Mouse (Mus musculus) C2C12 (cell line): Measurements from ENCODE around the gene Efcab12. TPM values are rescaled to one million over a fixed set of nuclear protein-coding genes. Genes with fewer than 3 reads are reported as not detected.

ENCODE experiments used
- H3K27me3 ChIP-seq: one replicate; pipeline ENCODE4 v1.6.1; 2011; ENCODE audit not compliant: control insufficient read depth, insufficient read depth, insufficient read length
- H3K36me3 ChIP-seq: one replicate; pipeline ENCODE4 v1.6.1; 2011; ENCODE audit not compliant: control insufficient read depth, insufficient read depth
- H3K4me3 ChIP-seq: one replicate; pipeline ENCODE4 v1.5.1; 2011; ENCODE audit warnings: mild to moderate bottlenecking, control low read depth; ENCODE audit not compliant: poor library complexity, insufficient read depth, severe bottlenecking
- H3K79me2 ChIP-seq: one replicate; pipeline ENCODE4 v1.6.1; 2011; ENCODE audit not compliant: control insufficient read depth, insufficient read depth
- H3K79me3 ChIP-seq: one replicate; pipeline ENCODE4 v1.6.1; 2011; ENCODE audit warnings: low read depth, control low read depth
- H3ac ChIP-seq: one replicate; pipeline ENCODE3; 2011; ENCODE audit warnings: low read depth; ENCODE audit not compliant: control insufficient read depth, insufficient read length
- CEBPB ChIP-seq: IDR thresholded peaks from one replicate; pipeline ENCODE4 v1.6.1; 2011; ENCODE audit warnings: low read depth, mild to moderate bottlenecking, control low read depth, moderate library complexity
- CTCF ChIP-seq: IDR thresholded peaks from one replicate; pipeline ENCODE4 v1.5.1; 2011; ENCODE audit not compliant: control insufficient read depth, insufficient read depth, insufficient read length
- FOSL1 ChIP-seq: IDR thresholded peaks from one replicate; pipeline ENCODE4 v1.8.0; 2011; ENCODE audit warnings: mild to moderate bottlenecking, low read length; ENCODE audit not compliant: poor library complexity, insufficient read depth, severe bottlenecking
- MAX ChIP-seq: IDR thresholded peaks from one replicate; pipeline ENCODE4 v1.6.1; 2011; ENCODE audit warnings: mild to moderate bottlenecking, control low read depth
- MYOD1 ChIP-seq: IDR thresholded peaks from one replicate; pipeline ENCODE4 v1.6.1; 2011; ENCODE audit warnings: low read depth; ENCODE audit not compliant: control insufficient read depth, insufficient read length
- MYOG ChIP-seq: IDR thresholded peaks from one replicate; pipeline ENCODE4 v1.6.1; 2011; ENCODE audit not compliant: control insufficient read depth, insufficient read length; ENCODE audit errors: extremely low read depth
- USF1 ChIP-seq: IDR thresholded peaks from one replicate; pipeline ENCODE4 v1.6.1; 2011; ENCODE audit warnings: low read depth, mild to moderate bottlenecking, control low read depth, moderate library complexity
- polyA plus RNA-seq: library from polyadenylated mRNA; unstranded; fragments of >200 nt; fragmentation: generic; extraction: Trizol; gene quantifications from one replicate; pipeline ENCODE4 v1.2.1, GENCODE M21; 2012; ENCODE audit warnings: missing spikeins

Gene Efcab12
- polyA plus RNA-seq, 1 experiment, result not detected

DNA sequence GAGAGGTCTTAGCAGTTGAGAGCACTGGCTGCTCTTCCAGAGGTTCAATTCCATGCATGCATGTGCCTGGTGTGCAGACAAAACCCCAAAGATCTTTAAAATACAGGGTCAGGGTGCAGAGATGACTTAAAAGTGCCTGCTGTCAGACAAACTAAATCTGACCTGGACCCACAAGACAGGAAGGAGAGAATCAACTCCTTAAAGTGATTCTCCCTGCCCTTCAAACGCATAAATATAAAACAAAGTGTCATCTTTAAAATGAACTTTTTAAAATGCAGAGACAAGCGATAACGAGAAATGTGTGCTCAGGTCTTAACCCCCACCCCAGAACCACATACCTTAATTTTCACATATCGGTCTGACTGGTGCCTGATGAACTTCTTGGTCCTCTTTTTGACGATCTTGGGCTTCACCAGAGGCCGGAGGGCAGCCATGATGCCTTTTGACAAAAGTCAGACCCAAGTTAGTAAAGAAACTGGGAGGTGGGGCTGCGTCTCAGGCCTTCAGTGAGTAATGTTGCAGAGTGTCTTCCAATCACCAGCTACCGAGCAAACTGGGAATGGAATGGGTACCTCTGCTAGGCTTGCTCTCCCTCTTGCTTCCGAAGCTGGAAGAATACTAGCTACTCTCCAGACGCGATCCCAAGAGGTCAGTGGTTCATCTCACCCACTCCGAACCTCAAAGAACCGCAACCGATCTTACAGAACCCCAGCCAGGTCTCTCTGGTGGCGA lies 30.6 kb downstream of the Efcab12 start:
- H3ac ChIP-seq, result peak overlapping the region; percentile 99
- peak overlapping the region; percentile 99 for H3K4me3 ChIP-seq
- H3K79me2 ChIP-seq, result peaks cover 43% of the 10 kb centered on the region
- TF ChIP-seq MYOG (no peak), CEBPB (no peak), USF1 (no peak), MYOD1 (no peak), FOSL1 (no peak), CTCF (no peak), MAX (no peak)
- H3K27me3 ChIP-seq, result no peaks in the 10 kb centered on the region
- peaks cover 35% of the 10 kb centered on the region for H3K79me3 ChIP-seq
- peaks cover 44% of the 10 kb centered on the region for H3K36me3 ChIP-seq

DNA sequence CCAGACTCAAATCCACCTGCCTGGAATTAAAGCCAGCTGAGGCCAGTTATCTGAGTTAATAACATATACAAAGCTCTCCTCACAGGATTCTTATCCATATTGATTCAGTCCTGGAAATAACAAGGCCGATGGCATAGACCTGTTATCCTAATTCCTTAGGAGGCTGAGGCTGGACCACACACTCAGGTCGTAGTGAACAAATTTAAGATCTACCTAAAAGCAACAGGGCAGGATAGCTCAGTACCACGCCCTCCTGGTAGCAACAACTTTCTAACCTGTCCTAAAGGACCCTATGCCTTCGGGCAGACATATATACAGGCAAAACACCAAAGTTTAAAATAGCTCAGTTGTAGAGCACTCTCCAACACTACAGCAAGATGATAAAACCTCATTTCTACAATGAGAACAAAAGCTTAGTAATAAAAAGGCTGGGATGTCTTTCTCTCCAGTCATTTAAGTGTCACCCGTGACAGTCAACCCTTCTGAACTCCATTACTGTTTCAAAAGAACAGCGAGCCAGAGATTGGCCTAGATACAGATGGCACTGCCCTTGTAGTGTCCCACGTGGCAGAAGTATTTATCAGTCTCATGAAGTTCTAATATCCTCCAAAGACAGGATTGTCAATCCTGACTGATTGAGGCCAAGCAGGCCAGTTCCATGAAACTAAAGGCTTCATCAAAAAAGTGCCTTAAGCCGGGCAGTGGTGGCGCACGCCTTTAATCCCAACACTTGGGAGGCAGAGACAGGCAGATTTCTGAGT lies 33.6 kb downstream of the Efcab12 start:
- H3K4me3 ChIP-seq, result no peak overlapping the region
- TF ChIP-seq MAX (no peak), USF1 (no peak), CEBPB (no peak), MYOG (no peak), MYOD1 (no peak), FOSL1 (no peak)
- no peak overlapping the region for H3ac ChIP-seq
- peaks cover 35% of the 10 kb centered on the region for H3K79me3 ChIP-seq
- no peaks in the 10 kb centered on the region for H3K27me3 ChIP-seq
- H3K36me3 ChIP-seq, result peaks cover 57% of the 10 kb centered on the region
- peaks cover 43% of the 10 kb centered on the region for H3K79me2 ChIP-seq

DNA sequence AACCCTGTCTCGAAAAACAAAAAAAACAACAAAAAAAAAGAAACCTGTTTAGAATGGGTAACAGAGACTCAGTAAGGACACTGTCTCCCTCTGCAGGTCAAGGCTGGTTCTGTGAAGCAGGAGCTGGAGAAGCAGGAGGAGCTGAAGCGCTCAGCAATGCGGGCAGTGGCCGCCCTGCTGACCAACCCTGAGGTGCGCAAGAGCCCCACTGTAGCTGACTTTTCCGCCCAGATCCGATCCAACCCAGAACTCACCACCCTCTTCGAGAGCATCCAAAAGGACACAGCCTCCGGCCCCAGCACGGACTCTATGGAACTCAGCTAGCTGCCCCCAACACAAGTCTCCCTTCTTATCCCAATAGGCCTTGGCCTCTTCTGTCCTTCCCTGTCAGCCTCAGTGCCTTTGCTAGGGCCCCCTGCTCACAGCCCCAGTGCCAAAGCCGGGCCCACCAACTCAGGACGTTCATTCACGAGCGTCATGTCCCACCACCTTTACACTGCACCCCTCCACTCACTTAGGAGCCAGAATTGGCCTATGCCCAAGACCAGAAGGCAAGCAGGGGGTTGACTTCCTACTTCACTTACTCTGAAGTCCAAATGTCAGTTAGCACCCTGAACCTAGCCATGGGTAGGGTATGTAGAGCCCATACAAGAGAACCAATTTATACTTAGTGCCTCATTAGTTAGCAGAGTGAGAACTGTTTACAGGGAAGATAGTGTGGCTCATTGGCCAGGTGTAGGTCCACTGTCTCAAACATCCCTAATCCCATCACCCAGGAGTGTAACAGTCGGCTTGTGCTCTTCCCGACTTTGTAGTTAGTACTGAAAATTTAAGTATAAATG lies 34.5 kb downstream of the Efcab12 start:
- Histone ChIP-seq H3K4me3 (no peak overlapping the region), H3K79me3 (peaks cover 35% of the 10 kb centered on the region), H3K27me3 (no peaks in the 10 kb centered on the region), H3ac (no peak overlapping the region), H3K36me3 (peaks cover 62% of the 10 kb centered on the region), H3K79me2 (peaks cover 43% of the 10 kb centered on the region)
- no peak for TF ChIP-seq FOSL1
- TF ChIP-seq CTCF, result peak; percentile 15

DNA sequence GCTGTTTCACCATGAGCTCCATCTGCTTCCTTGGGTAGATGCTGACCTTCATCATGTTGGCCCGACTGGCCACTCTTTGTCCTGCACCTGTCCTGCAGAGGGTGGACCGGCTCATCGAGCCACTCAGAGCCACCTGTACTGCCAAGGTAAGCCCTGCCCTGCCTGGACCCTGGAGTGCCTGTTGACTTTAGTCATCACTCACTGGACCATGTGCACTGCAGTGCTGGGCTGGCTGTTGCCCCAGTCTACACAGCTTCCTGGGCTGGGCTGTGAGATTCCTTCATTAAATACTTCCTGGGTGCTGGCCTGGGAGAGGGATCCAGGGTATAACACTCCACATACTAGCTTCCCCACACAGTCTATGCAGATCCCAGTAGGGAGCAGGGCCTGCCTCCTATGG lies 36.4 kb downstream of the Efcab12 start:
- H3K36me3 ChIP-seq, result peaks cover 52% of the 10 kb centered on the region

DNA sequence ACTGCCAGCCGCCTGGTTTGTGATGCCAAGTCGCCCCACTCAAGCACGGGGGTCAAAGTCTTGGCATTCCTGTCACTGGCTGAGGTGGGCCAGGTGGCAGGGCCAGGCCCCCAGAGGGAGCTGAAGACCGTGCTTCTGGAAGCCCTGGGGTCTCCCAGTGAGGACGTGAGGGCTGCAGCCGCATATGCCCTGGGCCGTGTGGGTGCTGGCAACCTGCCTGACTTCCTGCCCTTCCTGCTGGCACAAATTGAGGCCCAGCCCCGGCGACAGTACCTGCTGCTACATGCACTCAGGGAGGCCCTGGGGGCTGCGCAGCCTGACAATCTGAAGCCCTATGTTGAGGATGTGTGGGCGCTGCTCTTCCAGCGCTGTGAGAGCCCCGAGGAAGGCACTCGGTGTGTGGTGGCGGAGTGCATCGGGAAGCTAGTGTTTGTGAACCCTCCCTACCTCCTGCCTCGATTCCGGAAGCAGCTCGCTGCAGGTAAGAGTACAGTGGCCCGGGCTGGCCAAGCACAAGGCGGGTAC lies 45.5 kb downstream of the Efcab12 start:
- Histone ChIP-seq H3K4me3 (no peak overlapping the region), H3ac (no peak overlapping the region), H3K27me3 (no peaks in the 10 kb centered on the region), H3K79me2 (no peaks in the 10 kb centered on the region), H3K79me3 (no peaks in the 10 kb centered on the region), H3K36me3 (no peaks in the 10 kb centered on the region)
- TF ChIP-seq USF1 (no peak), CTCF (no peak), CEBPB (no peak), MYOG (no peak), FOSL1 (no peak), MYOD1 (no peak), MAX (no peak)

More for the DNA sequence above, 36.4 kb downstream of the Efcab12 start:
- no peaks in the 10 kb centered on the region for H3K27me3 ChIP-seq
- peaks cover 24% of the 10 kb centered on the region for H3K79me2 ChIP-seq
- H3K4me3 ChIP-seq, result no peak overlapping the region
- no peak for TF ChIP-seq CEBPB
- TF ChIP-seq CTCF, result no peak
- TF ChIP-seq FOSL1, result no peak
- no peak for TF ChIP-seq MYOG
- no peak for TF ChIP-seq MAX
- TF ChIP-seq MYOD1, result no peak
- no peak for TF ChIP-seq USF1
- no peak overlapping the region for H3ac ChIP-seq
- H3K79me3 ChIP-seq, result peaks cover 19% of the 10 kb centered on the region
